Mouse (Mus musculus) kidney, embryonic 16.5 days (tissue): ENCODE measurements around the gene AI597479. TPM values are rescaled to one million over a fixed set of nuclear protein-coding genes. Genes with fewer than 3 reads are reported as not detected.

Experiments used
- ATAC-seq: fragments of 200-750 bp; cut with Nextera tagmentation; 2 replicates; pipeline ENCODE4 v1.8.0; 2017; ENCODE audit warnings: moderate TSS enrichment; ENCODE audit not compliant: low FRiP score, low TSS enrichment
- H3K27ac ChIP-seq: fragments of 300-500 bp; sonication (generic); 2 replicates; pipeline ENCODE4 v1.5.1; 2014; ENCODE audit warnings: low read length
- H3K27me3 ChIP-seq: fragments of 300-500 bp; sonication (generic); 2 replicates; pipeline ENCODE4 v1.6.1; 2014; ENCODE audit warnings: low read length, control low read depth, mixed read lengths; ENCODE audit not compliant: insufficient read depth
- H3K36me3 ChIP-seq: fragments of 300-500 bp; sonication (generic); 2 replicates; pipeline ENCODE4 v1.6.1; 2014; ENCODE audit warnings: low read length, control low read depth, mixed read lengths; ENCODE audit not compliant: insufficient read depth
- H3K4me1 ChIP-seq: fragments of 300-500 bp; sonication (generic); 2 replicates; pipeline ENCODE4 v1.6.1; 2014; ENCODE audit warnings: low read length, control low read depth, mixed read lengths; ENCODE audit not compliant: insufficient read depth
- H3K4me2 ChIP-seq: fragments of 300-500 bp; sonication (generic); replicated peaks from 2 replicates; pipeline ENCODE4 v1.6.1; 2014; ENCODE audit warnings: low read depth, low read length
- H3K4me3 ChIP-seq: fragments of 300-500 bp; sonication (generic); 2 replicates; pipeline ENCODE4 v1.5.1; 2014; ENCODE audit warnings: mild to moderate bottlenecking, low read length
- H3K9ac ChIP-seq: fragments of 300-500 bp; sonication (generic); replicated peaks from 2 replicates; pipeline ENCODE4 v1.6.1; 2014; ENCODE audit warnings: low read length
- H3K9me3 ChIP-seq: fragments of 300-500 bp; sonication (generic); 2 replicates; pipeline ENCODE4 v1.6.1; 2016; ENCODE audit warnings: low read length, control low read depth
- WGBS: fragments of 180-500 bp; shearing (Covaris S2); extraction: QIAGEN DNeasy Blood & Tissue Kit; methylation state at CpG from one replicate; pipeline ENCODE4 v1.1.7; 2014; 5-methylcytosine and 5-hydroxymethylcytosine counted together
- polyA plus RNA-seq: library from polyadenylated mRNA; unstranded; fragments of >200 nt; fragmentation: Nextera tagmentation; extraction: Ambion mirVana; gene quantifications from 2 replicates; pipeline ENCODE4 v1.2.1, GENCODE M21; 2015

Gene AI597479
- polyA plus RNA-seq = 36.4 and 36.8 TPM in 2 replicates

DNA sequence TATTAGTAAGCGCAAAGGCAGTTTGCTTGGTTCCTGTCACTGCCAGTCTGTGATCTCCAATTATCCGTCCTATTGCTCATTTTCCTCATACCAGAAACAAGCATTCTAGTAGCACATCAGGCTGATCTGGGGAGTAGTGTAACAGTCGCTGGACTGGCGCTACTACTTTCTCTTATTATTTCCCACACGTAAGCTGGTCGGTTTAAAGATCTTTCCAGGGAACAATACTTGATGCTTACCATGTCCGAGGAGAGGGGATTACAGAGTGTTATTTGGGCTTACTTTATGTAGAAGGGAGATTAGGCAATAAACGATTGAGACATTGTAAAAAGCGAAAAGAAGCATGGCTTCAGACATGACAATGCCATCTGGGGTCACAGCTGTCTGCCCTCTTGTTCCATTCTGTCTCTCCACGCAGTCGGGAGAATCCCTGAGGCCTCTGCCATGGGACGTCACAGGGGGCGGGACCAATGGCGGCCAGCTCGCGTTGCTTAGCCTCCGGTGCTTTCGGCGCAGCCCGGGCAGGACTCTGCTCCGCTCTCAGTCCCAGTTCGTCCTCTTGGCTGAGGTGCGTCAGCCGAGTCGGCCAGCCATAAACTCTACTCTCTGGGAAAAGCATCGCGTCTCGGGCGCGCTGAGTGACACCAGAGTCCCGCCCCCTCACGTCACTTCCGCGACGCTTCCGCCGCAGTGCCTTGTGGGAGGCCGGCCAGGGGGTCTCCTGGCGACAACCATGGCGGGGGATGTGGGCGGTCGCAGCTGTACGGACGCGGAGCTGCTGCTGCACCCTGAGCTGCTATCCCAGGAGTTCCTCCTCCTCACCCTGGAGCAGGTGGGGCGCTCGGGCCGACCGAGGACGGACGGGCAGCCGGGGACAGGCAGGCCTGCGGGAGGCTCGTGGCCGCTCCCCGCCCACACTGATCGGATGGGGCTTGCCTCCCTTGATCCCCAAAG is at the start of gene AI597479, which contains the start of gene Tgfbrap1:
AI597479 (plus strand) TSS at position 680 of the 954 bp plus-strand sequence.
Tgfbrap1 (minus strand) TSS at position 607 of the 954 bp plus-strand sequence.
- WGBS = under 1% methylated on average over 55 of the region's 57 CpGs
- ATAC-seq = peak; percentile 97
- Histone ChIP-seq H3K27me3 (no peaks in the 10 kb centered on the region), H3K4me3 (peak within 1 kb of the TSS; percentile 99), H3K4me1 (peaks cover 7% of the 10 kb centered on the region), H3K9ac (peak within 1 kb of the TSS; percentile 98), H3K36me3 (peaks cover 10% of the 10 kb centered on the region; the same call in 1 of the 2 replicates), H3K27ac (peak within 1 kb of the TSS; percentile 100), H3K4me2 (peak within 1 kb of the TSS; percentile 91), H3K9me3 (no peaks in the 10 kb centered on the region)

GRCm38 (mm10) chr1:43051903-43052302 is 46.6 kb upstream of the AI597479 start:
- Histone ChIP-seq H3K36me3 (peaks cover 33% of the 10 kb centered on the region), H3K27me3 (no peaks in the 10 kb centered on the region), H3K4me2 (no peak overlapping the region), H3K4me3 (no peak overlapping the region), H3K9ac (no peak overlapping the region), H3K9me3 (no peaks in the 10 kb centered on the region), H3K4me1 (no peaks in the 10 kb centered on the region), H3K27ac (no peak overlapping the region)
- WGBS = 86% methylated on average over 5 of the region's 5 CpGs
- 0 out of 2 replicates have a peak, but pooled peaks have one; percentile 20 for ATAC-seq

DNA sequence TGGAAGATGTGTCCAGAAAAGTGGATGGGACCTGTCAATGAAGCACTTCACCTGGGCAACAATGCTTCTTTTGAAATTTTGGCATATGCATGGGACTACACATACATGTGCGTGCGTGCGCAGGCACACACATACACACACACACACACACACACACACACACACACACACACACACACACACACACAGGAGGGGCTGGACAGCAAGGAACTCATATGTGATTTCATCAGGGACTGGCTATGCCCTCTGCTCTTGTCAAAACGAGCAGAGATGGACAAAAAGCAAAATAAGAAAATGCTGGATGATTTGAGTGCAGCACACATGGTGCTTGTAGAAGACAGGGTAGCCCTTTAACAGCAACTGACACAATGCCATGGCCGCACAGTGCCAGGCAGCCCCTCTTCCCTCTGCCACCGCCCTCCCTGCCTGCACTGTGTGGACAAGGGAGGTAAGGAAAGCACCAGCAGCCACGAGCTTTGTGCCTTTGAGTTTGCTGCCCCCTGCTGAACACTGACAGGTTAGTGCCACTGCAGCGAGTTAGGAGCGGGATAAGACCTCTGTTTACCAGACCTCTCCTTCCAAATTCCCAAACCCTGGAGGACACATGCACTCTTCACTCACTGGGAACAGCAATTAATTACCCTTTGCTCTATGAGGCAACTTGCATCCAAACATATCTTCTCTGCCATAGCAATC is 32.7 kb upstream of the AI597479 start:
- H3K36me3 ChIP-seq = peaks cover 12% of the 10 kb centered on the region; the same call in 1 of the 2 replicates
- H3K27me3 ChIP-seq = no peaks in the 10 kb centered on the region
- no peak overlapping the region for H3K9ac ChIP-seq
- 49% methylated on average over 9 of the region's 9 CpGs for WGBS
- H3K4me1 ChIP-seq = 0 out of 2 replicates have a peak, but pooled peaks cover 2% of the 10 kb centered on the region
- H3K4me3 ChIP-seq = no peak overlapping the region
- H3K9me3 ChIP-seq = no peaks in the 10 kb centered on the region
- H3K4me2 ChIP-seq = no peak overlapping the region
- ATAC-seq = peak; percentile 89
- H3K27ac ChIP-seq = no peak overlapping the region

GRCm38 (mm10) chr1:43066573-43066972 is 31.9 kb upstream of the AI597479 start:
- Histone ChIP-seq H3K27me3 (no peaks in the 10 kb centered on the region), H3K4me2 (no peak overlapping the region), H3K36me3 (peaks cover 7% of the 10 kb centered on the region; the same call in 1 of the 2 replicates), H3K27ac (no peak overlapping the region), H3K4me1 (0 out of 2 replicates have a peak, but pooled peaks cover 2% of the 10 kb centered on the region), H3K4me3 (no peak overlapping the region), H3K9me3 (no peaks in the 10 kb centered on the region), H3K9ac (no peak overlapping the region)
- no peak for ATAC-seq
- 88% methylated on average over 8 of the region's 8 CpGs for WGBS

DNA sequence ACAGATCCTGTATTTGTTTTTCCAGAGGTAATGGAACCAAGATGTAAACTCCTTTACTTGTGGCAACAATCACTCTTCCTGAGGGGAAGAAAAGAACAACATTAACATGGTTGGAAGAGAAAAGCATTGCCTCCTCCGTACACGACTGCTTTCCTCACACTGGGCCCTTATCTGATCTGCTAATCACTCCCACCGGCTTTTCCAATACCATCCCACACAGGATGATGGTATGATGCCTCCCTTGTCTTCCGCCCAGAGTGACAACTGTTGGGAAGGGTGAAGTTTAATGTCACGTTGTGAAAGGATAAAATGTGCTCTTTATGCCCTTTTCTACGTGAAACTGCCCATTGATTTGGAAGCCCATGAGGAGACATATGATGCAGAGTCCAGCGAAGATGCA is 31.0 kb upstream of the AI597479 start:
- Histone ChIP-seq H3K4me3 (no peak overlapping the region), H3K27me3 (no peaks in the 10 kb centered on the region), H3K27ac (no peak overlapping the region), H3K4me2 (no peak overlapping the region), H3K9ac (no peak overlapping the region), H3K36me3 (peaks cover 7% of the 10 kb centered on the region; the same call in 1 of the 2 replicates), H3K4me1 (0 out of 2 replicates have a peak, but pooled peaks cover 2% of the 10 kb centered on the region), H3K9me3 (no peaks in the 10 kb centered on the region)
- ATAC-seq = no peak
- 57% methylated on average over 7 of the region's 7 CpGs for WGBS

- H3K27ac ChIP-seq = no peak overlapping the region
- peaks cover 19% of the 10 kb centered on the region for H3K36me3 ChIP-seq
- no peaks in the 10 kb centered on the region for H3K27me3 ChIP-seq
- H3K4me2 ChIP-seq = no peak overlapping the region
- 0 out of 2 replicates have a peak, but pooled peaks cover 2% of the 10 kb centered on the region for H3K4me1 ChIP-seq
- no peaks in the 10 kb centered on the region for H3K9me3 ChIP-seq
- no peak overlapping the region for H3K9ac ChIP-seq
- no peak for ATAC-seq
- WGBS = 86% methylated on average over 5 of the region's 5 CpGs
- no peak overlapping the region for H3K4me3 ChIP-seq
Observed at GRCm38 (mm10) chr1:43070726-43071125, 27.8 kb upstream of the AI597479 start.

GRCm38 (mm10) chr1:43072028-43072427 is 26.5 kb upstream of the AI597479 start:
- Histone ChIP-seq H3K27me3 (no peaks in the 10 kb centered on the region), H3K4me1 (0 out of 2 replicates have a peak, but pooled peaks cover 2% of the 10 kb centered on the region), H3K36me3 (peaks cover 16% of the 10 kb centered on the region), H3K27ac (no peak overlapping the region), H3K9ac (no peak overlapping the region), H3K4me3 (no peak overlapping the region), H3K4me2 (no peak overlapping the region), H3K9me3 (no peaks in the 10 kb centered on the region)
- no peak for ATAC-seq
- WGBS = 96% methylated on average over 8 of the region's 8 CpGs

- ATAC-seq = no peak
- Histone ChIP-seq H3K27ac (no peak overlapping the region), H3K36me3 (peaks cover 16% of the 10 kb centered on the region), H3K27me3 (no peaks in the 10 kb centered on the region), H3K4me3 (no peak overlapping the region), H3K4me1 (0 out of 2 replicates have a peak, but pooled peaks cover 2% of the 10 kb centered on the region), H3K4me2 (no peak overlapping the region), H3K9ac (no peak overlapping the region), H3K9me3 (no peaks in the 10 kb centered on the region)
- 63% methylated on average over 1 of the region's 1 CpGs for WGBS
Observed at GRCm38 (mm10) chr1:43072561-43072960, 25.9 kb upstream of the AI597479 start.

GRCm38 (mm10) chr1:43074791-43075190 is 23.7 kb upstream of the AI597479 start:
- ATAC-seq = no peak
- no peak overlapping the region for H3K9ac ChIP-seq
- peaks cover 16% of the 10 kb centered on the region for H3K36me3 ChIP-seq
- H3K9me3 ChIP-seq = no peaks in the 10 kb centered on the region
- 85% methylated on average over 2 of the region's 2 CpGs for WGBS
- H3K4me3 ChIP-seq = no peak overlapping the region
- no peak overlapping the region for H3K4me2 ChIP-seq
- no peak overlapping the region for H3K27ac ChIP-seq
- no peaks in the 10 kb centered on the region for H3K27me3 ChIP-seq
- H3K4me1 ChIP-seq = no peaks in the 10 kb centered on the region
